Mouse (Mus musculus): ENCODE measurements around the gene 3110082J24Rik.
"Not testable (repeated sequence)": the region's sequence is repeated elsewhere in the genome, so short reads cannot be mapped to it uniquely, and the experiment has no call there.

Gene 3110082J24Rik

DNA sequence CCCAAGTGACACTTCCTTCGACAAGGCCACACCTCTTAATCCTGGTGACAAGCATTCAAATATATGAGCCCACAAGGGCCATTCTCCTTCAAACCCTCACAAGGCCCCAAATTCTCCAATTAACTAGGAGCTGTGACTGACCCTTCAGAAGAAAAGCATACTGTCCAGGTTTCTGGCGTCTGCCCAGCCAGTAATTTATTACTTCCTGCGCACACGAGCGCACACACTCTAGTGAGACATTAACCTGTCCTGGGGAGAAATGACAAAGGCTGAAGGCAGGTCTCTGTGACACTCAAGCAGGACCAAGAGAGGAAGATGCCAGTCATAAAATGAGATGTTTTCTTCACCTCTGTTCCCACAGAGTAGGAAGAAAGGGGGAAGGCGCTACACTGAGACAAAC lies 38.2 kb downstream of the 3110082J24Rik start:
- no peak for DNase-seq

DNA sequence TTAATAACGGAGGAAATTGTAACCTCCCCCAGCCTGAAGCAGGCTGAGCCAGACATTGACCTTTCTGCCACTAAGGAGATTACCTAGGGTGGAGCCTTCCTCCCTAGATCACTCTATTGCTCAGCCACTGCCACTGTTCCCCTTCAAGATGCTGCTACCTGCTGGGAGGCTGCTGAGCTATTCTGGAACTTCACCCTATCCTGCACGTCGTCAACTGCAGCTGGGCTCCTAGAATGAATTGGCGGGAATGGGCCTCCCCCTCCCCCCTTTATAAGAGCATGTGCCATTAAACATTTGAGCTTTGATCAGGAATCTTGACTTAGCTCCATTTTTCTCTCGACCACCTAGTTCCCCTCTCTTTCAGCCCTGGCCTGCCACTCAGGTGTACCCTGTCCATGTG lies 46.3 kb downstream of the 3110082J24Rik start:
- DNase-seq, result not testable (repeated sequence)

DNA sequence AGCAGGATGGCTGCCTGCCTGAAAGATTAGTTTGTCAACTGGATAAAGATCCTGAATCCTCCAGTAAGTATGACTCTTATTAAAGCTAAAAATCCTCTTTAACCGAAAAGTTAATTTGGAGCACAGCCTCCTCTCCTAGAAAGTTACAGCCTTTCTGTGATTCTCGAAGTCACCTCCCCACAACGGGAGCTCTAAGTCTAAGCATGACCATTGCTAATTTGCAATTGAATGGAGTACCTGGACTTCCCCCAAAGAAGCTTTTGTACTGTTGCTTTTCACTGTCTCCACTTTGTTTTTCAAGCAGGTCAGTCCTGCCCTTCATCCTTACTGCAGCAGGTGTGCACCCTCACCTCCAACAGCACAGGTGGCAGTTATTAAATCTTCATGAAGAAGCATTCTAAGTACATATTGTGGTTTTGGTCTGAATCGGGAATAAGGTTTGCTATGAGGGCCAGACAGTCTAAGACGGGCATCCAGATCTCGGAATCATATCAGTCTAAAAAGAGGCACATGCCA lies 47.6 kb downstream of the 3110082J24Rik start:
- DNase-seq, result no peak
